Mouse (Mus musculus): ENCODE results near the gene Garem2.

DNA sequence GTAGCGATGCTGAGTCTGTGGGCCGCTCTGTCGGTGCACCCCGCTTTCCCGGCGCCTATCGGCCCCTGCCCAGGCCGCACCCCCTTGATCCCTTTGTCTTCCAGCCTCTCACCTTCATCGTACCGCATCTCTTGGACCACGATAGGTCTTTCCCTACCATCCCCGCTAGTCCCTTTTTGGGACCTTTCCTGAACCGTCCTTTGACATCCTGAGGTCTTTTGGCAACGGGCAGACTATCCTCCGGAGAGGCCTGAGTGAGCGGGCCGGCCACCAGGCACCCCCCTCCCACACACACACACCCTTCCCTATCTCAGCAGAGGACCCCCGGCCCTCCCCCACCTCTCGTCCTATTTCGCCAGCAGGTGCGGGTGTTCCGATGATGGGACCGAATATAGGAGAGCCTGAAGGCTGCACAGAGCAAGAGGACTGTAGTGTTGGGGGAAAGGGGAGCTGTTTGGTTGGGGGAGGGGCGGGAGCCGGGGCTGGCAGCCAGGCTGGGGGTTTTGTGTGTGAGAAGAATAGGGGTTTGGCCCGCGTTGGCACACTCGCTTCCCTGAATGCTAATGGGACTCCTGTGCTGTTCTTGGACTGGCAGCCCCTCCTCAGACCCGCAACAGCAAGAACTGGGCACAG is 823 bp downstream of the Garem2 start, which contains the start of gene 3110082J24Rik:
- TF ChIP-seq CTCF (IDR thresholded peaks at IDR 0.05; ENCODE audit: low read depth, low read length) = no peak
- TF ChIP-seq POLR2A (IDR thresholded peaks at IDR 0.05; ENCODE audit: extremely low read depth, insufficient read depth, low read length) = no peak
